In genomic region chr10:52384823-52385610, GRCm38 (mm10) we compare ENCODE assay signal across 8 mouse cellular contexts. TPM values are rescaled to one million over a fixed set of nuclear protein-coding genes. Genes with fewer than 3 reads are reported as not detected.
A peak's percentile ranks its signal among the peaks of the same experiment; 100 is the strongest.
DNase-seq lines count a peak whose midpoint lies in the region; ATAC-seq and TF ChIP-seq lines count a peak whose summit lies in the region.

No protein-coding gene starts in this region.

- H3K9me3 ChIP-seq in liver, embryonic 12.5 days (replicated peaks), result no peaks in the 10 kb centered on the region
- H3K9me3 ChIP-seq in CH12.LX (replicated peaks; ENCODE audit: low read length), result no peaks in the 10 kb centered on the region
- H3K9me3 ChIP-seq in embryonic facial prominence, embryonic 14.5 days (ENCODE audit: control insufficient read depth, low read length), result no peaks in the 10 kb centered on the region

- no peak for ATAC-seq in liver, embryonic 12.5 days
- ATAC-seq in embryonic facial prominence, embryonic 14.5 days (ENCODE audit: low read depth), result no peak
- ATAC-seq in erythroblast, adult 5-6 weeks (replicated peaks; ENCODE audit: low FRiP score, poor library complexity, severe bottlenecking), result no peak

- TF ChIP-seq RAD21 in CH12.LX (IDR thresholded peaks at IDR 0.05; ENCODE audit: low read depth, low read length), result no peak; the same call in none of the 2 replicates

- no peak for TF ChIP-seq POLR2A in CH12.LX (IDR thresholded peaks at IDR 0.05; ENCODE audit: low read depth, low read length)

- H3K36me3 ChIP-seq in liver, embryonic 12.5 days, result no peaks in the 10 kb centered on the region
- H3K36me3 ChIP-seq in CH12.LX (replicated peaks in 1 of 2; ENCODE audit: control insufficient read depth in 1 of 2, insufficient read depth in 1 of 2, low read length in 1 of 2), result no peaks in the 10 kb centered on the region
- no peaks in the 10 kb centered on the region for H3K36me3 ChIP-seq in embryonic facial prominence, embryonic 14.5 days (ENCODE audit: control insufficient read depth, insufficient read depth, low read length)

- H3K27me3 ChIP-seq in liver, embryonic 12.5 days (replicated peaks), result no peaks in the 10 kb centered on the region; the same call in 1 of the 2 replicates
- no peaks in the 10 kb centered on the region for H3K27me3 ChIP-seq in CH12.LX (replicated peaks)
- no peaks in the 10 kb centered on the region for H3K27me3 ChIP-seq in embryonic facial prominence, embryonic 14.5 days (replicated peaks; ENCODE audit: control insufficient read depth, insufficient read depth, low read length)

- no peak overlapping the region for H3K27ac ChIP-seq in liver, embryonic 12.5 days
- no peak overlapping the region for H3K27ac ChIP-seq in CH12.LX (ENCODE audit: insufficient read depth, low read depth)
- H3K27ac ChIP-seq in embryonic facial prominence, embryonic 14.5 days (replicated peaks; ENCODE audit: low read depth, low read length), result no peak overlapping the region

- in situ Hi-C loops in CH12.LX (cut with MboI; ENCODE audit: low pct_ligation_motif_present, low pct_unique_long_range_greater_than_20kb, low sequenced_read_pairs), result loop anchor here (5.0 to 25.0 kb wide), 2 partner anchors 153 to 273 kb away; partner anchors contain the start of gene Dcbld1

- peak; percentile 23 for DNase-seq in liver
- DNase-seq in CH12.LX (ENCODE audit: extremely low read depth), result peak; percentile 49
- peak; percentile 56 to 68 for DNase-seq in adrenal gland, postnatal 36 days
- DNase-seq in embryonic facial prominence, embryonic 14.5 days (ENCODE audit: low spot score), result peak; percentile 73
- peak; percentile 69 to 78 for DNase-seq in kidney, postnatal 36 days
- peak; percentile 51 for DNase-seq in lung, postnatal 25 days (ENCODE audit: low spot score)

- dilution Hi-C loops in CH12.LX (cut with MboI; ENCODE audit: extremely low pct_ligation_motif_present, extremely low pct_unique_long_range_greater_than_20kb, low sequenced_read_pairs), result no loop called here

- TF ChIP-seq EP300 in CH12.LX (IDR thresholded peaks at IDR 0.05; ENCODE audit: low read length), result no peak

- peaks cover 11% of the 10 kb centered on the region for H3K79me2 ChIP-seq in CH12.LX (replicated peaks; ENCODE audit: control insufficient read depth, extremely low read depth, insufficient read depth, poor library complexity, severe bottlenecking)

- no peak overlapping the region for H3K9ac ChIP-seq in liver, embryonic 12.5 days
- no peak overlapping the region for H3K9ac ChIP-seq in CH12.LX (ENCODE audit: insufficient read depth, low read depth)
- no peak overlapping the region for H3K9ac ChIP-seq in embryonic facial prominence, embryonic 14.5 days (ENCODE audit: low read depth, low read length)

- TF ChIP-seq CTCF in CH12.LX (conservative IDR thresholded peaks at IDR 0.05 in 1 of 2, IDR thresholded peaks at IDR 0.05 in 1 of 2; ENCODE audit: low read depth in 2 of 2, low read length in 2 of 2), result peak; percentile 63 to 96

- no peak overlapping the region for H3K4me3 ChIP-seq in liver, embryonic 12.5 days
- no peak overlapping the region for H3K4me3 ChIP-seq in CH12.LX (replicated peaks in 1 of 3; ENCODE audit: low read depth in 2 of 3, low read length in 2 of 3, poor library complexity in 1 of 3)
- H3K4me3 ChIP-seq in embryonic facial prominence, embryonic 14.5 days (ENCODE audit: low read depth, low read length), result no peak overlapping the region

- WGBS in liver, embryonic 12.5 days (ENCODE audit: insufficient replicate concordance), result 55% methylated on average over 8 of the region's 8 CpGs
- WGBS in embryonic facial prominence, embryonic 14.5 days, result 47% methylated on average over 8 of the region's 8 CpGs

- H3K4me2 ChIP-seq in liver, embryonic 12.5 days, result no peak overlapping the region
- no peak overlapping the region for H3K4me2 ChIP-seq in CH12.LX (ENCODE audit: insufficient read depth, low read depth, poor library complexity, severe bottlenecking)
- no peak overlapping the region for H3K4me2 ChIP-seq in embryonic facial prominence, embryonic 14.5 days (ENCODE audit: low read depth, low read length)

- H3K4me1 ChIP-seq in liver, embryonic 12.5 days, result peaks cover 19% of the 10 kb centered on the region
- peaks cover 3 to 6% of the 10 kb centered on the region in 2 experiments; a peak in 3 of 4 replicates for H3K4me1 ChIP-seq in CH12.LX (ENCODE audit: control insufficient read depth in 1 of 2, insufficient read depth in 2 of 2)
- peaks cover 10% of the 10 kb centered on the region; the same call in 1 of the 2 replicates for H3K4me1 ChIP-seq in embryonic facial prominence, embryonic 14.5 days (ENCODE audit: control insufficient read depth, insufficient read depth, low read length)

TF ChIP-seq in CH12.LX, 34 proteins besides CTCF, POLR2A, EP300 and RAD21:
- no peak for TF ChIP-seq ZMIZ1 (IDR thresholded peaks at IDR 0.05; ENCODE audit: low read depth, low read length)
- peak; percentile 50; the same call in 1 of the 2 replicates for TF ChIP-seq ZC3H11A (IDR thresholded peaks at IDR 0.05; ENCODE audit: low read depth, low read length)
- TF ChIP-seq SMC3 (IDR thresholded peaks at IDR 0.05; ENCODE audit: low read depth, low read length), result peak; percentile 91

RNA-seq across cellular contexts. Expression of gene Gopc, which starts 3.1 kb away (rescaled TPM):
- polyA plus RNA-seq in liver, embryonic 12.5 days (2016; fragmentation: Nextera tagmentation; extraction: Ambion mirVana), result 9.9 and 10.5 TPM in 2 replicates
- total RNA-seq in CH12.LX (2012; rRNA removed) (9.8 and 10.4 TPM in 2 replicates), CH12.LX (2014; rRNA removed) (13.1 and 13.3 TPM in 2 replicates)
- polyA plus RNA-seq in CH12.LX (2012; ENCODE audit: insufficient read length, low read depth), result 16.6 and 17.6 TPM in 2 replicates
- total RNA-seq in adrenal gland, postnatal 36 days (2021), result 10 to 100 TPM; 23.3 to 27.3 TPM
- 17.3 and 19.5 TPM in 2 replicates for polyA plus RNA-seq in embryonic facial prominence, embryonic 14.5 days (2014; fragmentation: Nextera tagmentation; extraction: Ambion mirVana)
- total RNA-seq in erythroblast, adult 5-6 weeks (2015; ENCODE audit: low replicate concordance), result 2.1 and 2.9 TPM in 2 replicates
- total RNA-seq in erythroblast, adult 5-6 weeks (2017; ENCODE audit: low replicate concordance), result 1.4 and 15.9 TPM in 2 replicates

RNA-seq across cellular contexts. Expression of gene Nepn, which starts 3.8 kb away (rescaled TPM):
- 0.32 and 1.2 TPM in 2 replicates for polyA plus RNA-seq in liver, embryonic 12.5 days (2016; fragmentation: Nextera tagmentation; extraction: Ambion mirVana)
- total RNA-seq in CH12.LX (2012; rRNA removed) (not detected in 2 replicates), CH12.LX (2014; rRNA removed) (not detected in 2 replicates)
- polyA plus RNA-seq in CH12.LX (2012; ENCODE audit: insufficient read length, low read depth), result 0.14 TPM in 1 of 2 replicates, not detected in the other
- total RNA-seq in adrenal gland, postnatal 36 days (2021), result under 1 TPM; 0.13 to 0.26 TPM
- polyA plus RNA-seq in embryonic facial prominence, embryonic 14.5 days (2014; fragmentation: Nextera tagmentation; extraction: Ambion mirVana), result 0.10 TPM in 1 of 2 replicates, not detected in the other
- total RNA-seq in erythroblast, adult 5-6 weeks (2015; ENCODE audit: low replicate concordance), result not detected in 2 replicates
- not detected in 2 replicates for total RNA-seq in erythroblast, adult 5-6 weeks (2017; ENCODE audit: low replicate concordance)

RNA-seq across cellular contexts. Expression of gene Gm26741, which starts 26.4 kb away (rescaled TPM):
- not detected in 2 replicates for polyA plus RNA-seq in liver, embryonic 12.5 days (2016; fragmentation: Nextera tagmentation; extraction: Ambion mirVana)
- not detected in 2 replicates for total RNA-seq in CH12.LX (2012; rRNA removed)
- total RNA-seq in CH12.LX (2014; rRNA removed), result not detected in 2 replicates
- not detected in 2 replicates for polyA plus RNA-seq in CH12.LX (2012; ENCODE audit: insufficient read length, low read depth)
- total RNA-seq in adrenal gland, postnatal 36 days (2021), result not detected
- not detected in 2 replicates for polyA plus RNA-seq in embryonic facial prominence, embryonic 14.5 days (2014; fragmentation: Nextera tagmentation; extraction: Ambion mirVana)
- total RNA-seq in erythroblast, adult 5-6 weeks (2015; ENCODE audit: low replicate concordance), result not detected in 2 replicates
- total RNA-seq in erythroblast, adult 5-6 weeks (2017; ENCODE audit: low replicate concordance), result not detected in 2 replicates

RNA-seq across cellular contexts. Expression of gene Nus1, which starts 32.3 kb away (rescaled TPM):
- polyA plus RNA-seq in liver, embryonic 12.5 days (2016; fragmentation: Nextera tagmentation; extraction: Ambion mirVana), result 10.5 and 12.0 TPM in 2 replicates
- 15.9 and 19.6 TPM in 2 replicates for total RNA-seq in CH12.LX (2012; rRNA removed)
- 27.9 TPM in 2 replicates for total RNA-seq in CH12.LX (2014; rRNA removed)
- 51.9 and 60.1 TPM in 2 replicates for polyA plus RNA-seq in CH12.LX (2012; ENCODE audit: insufficient read length, low read depth)
- total RNA-seq in adrenal gland, postnatal 36 days (2021), result 10 to 100 TPM; 52.0 to 63.4 TPM
- polyA plus RNA-seq in embryonic facial prominence, embryonic 14.5 days (2014; fragmentation: Nextera tagmentation; extraction: Ambion mirVana), result 16.2 and 16.6 TPM in 2 replicates
- 5.6 and 10.0 TPM in 2 replicates for total RNA-seq in erythroblast, adult 5-6 weeks (2015; ENCODE audit: low replicate concordance)
- total RNA-seq in erythroblast, adult 5-6 weeks (2017; ENCODE audit: low replicate concordance), result 7.2 and 10.0 TPM in 2 replicates

Comparison
In these comparisons a context has a peak if more than half of its experiments do, and no peak if none do; other contexts are left out.
1. DNase-seq: peak in every context shown above with its lines; median percentile 74 in kidney, postnatal 36 days; 73 in embryonic facial prominence, embryonic 14.5 days; 62 in adrenal gland, postnatal 36 days; 51 in lung, postnatal 25 days; 49 in CH12.LX; 23 in liver.